Mouse (Mus musculus): ENCODE results near the gene Ccdc69.
"Not testable (repeated sequence)": the region's sequence is repeated elsewhere in the genome, so short reads cannot be mapped to it uniquely, and the experiment has no call there.

Ccdc69 gene

DNA sequence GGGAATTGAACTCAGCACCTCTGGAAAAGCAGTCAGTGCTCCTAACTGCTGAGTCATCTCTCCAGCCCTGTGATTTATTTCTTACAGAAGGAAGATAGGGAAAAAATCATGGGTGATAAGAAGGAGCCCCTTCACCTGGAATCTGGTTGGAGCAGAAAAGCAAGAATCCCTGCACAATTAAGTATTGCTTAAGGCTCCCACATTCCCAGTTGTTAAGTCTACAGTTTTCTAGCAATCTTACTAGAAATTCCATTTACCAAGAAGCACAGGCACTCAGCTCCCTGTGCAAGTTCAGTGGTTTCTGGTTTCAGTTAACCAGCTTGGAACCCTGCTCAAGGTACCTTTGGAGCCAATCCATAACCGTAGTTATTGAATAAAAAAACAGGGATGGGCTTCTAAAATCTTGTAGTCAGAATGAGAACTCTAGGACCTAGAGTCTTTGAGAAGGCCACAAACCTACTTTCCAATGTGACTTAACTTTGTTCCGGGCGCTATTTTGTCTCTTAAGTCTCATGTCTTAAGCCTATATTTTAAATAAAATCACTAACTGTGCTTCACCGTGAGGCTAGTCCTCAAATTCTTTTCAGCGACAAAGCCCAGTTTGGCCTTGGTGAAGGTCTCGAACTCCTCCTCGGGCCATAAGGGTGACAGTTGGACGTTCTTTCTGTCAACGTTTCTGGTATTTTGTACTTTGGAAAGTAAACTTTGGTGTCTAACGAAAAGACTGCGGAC lies 19.0 kb upstream of the Ccdc69 start:
- no peak for DNase-seq (ENCODE audit: low spot score)

DNA sequence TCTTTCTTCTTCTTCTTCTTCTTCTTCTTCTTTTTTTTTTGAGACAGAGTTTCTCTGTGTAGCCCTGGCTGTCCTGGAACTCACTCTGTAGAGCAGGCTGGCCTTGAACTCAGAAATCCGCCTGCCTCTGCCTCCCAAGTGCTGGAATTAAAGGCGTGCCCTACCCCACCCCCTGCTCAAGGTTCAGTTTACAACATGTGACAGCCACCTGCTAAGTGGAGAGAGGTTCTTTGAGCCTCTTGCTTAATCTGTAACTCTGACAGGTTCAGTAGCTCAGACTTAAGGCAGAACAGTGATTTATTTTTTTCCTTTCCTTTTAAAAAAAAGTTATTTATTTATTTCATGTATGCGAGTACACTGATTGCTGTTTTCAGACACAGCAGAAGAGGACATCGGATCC lies 18.4 kb upstream of the Ccdc69 start:
- not testable (repeated sequence) for DNase-seq (ENCODE audit: low spot score)

DNA sequence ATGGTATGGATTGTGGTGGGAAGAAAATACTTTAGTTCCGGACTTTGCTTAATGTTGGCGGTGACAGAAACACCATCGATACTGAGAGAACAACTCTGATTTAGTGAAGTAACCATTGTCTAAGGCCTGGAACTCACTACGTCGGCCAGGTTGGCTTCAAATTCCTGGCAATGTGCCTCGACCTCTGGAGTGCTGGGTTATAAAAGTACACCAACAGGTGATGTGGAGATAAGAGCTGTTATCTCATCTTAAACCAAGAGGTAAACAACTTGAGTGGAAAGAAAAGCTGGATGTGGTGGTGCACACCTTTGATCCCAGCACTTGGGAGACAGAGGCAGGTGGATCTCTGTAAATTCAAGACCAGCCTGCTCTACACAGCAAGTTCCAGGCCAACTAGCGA lies 15.2 kb upstream of the Ccdc69 start:
- DNase-seq (ENCODE audit: low spot score): no peak

- DNase-seq (ENCODE audit: low spot score): no peak
Observed at GRCm38 (mm10) chr11:55089892-55090291, 12.0 kb upstream of the Ccdc69 start.

DNA sequence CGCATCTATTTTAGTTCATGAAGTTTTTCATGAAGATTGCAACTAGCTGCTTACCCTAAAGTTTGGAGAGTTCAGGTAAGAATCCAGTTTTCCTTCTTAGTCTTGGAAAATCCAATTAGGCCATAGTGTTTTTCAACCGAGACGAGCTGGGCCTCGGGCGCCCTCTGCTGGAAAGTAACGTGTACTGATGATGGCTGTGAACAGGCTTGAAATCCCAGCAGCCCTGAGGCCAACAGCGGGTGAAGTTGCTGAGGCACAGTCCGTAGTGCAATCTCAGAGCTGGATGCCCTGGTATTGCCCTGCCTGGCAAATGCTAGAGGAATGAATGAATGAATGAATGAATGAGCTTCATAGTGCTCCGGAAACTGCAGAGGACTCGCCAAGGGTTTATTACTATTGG lies 9.1 kb upstream of the Ccdc69 start:
- peak; percentile 87 for DNase-seq (ENCODE audit: low spot score)

DNA sequence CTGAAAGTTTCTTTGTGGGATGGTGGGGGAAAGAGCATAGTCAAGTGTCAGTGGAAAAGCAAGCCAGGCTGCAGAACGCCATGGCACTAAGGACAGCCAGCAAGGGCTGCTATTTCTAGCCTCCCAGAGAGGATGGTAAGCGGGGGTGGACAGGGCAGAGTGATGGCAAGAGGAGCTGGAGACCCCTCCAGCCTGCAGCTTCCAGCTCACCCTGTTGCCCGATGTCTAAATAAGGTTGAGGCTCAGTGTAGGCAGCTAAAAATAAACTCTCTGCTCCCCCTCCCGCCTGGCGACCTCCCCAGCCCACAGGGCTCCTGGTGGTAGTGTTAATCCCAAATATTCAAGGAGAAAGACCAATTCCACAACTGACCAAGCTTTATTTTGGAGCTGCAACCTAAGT lies 7.5 kb upstream of the Ccdc69 start:
- DNase-seq (ENCODE audit: low spot score): no peak

GRCm38 (mm10) chr11:55084629-55085028 lies 6.7 kb upstream of the Ccdc69 start:
- no peak for DNase-seq (ENCODE audit: low spot score)

GRCm38 (mm10) chr11:55081206-55081605 lies 3.3 kb upstream of the Ccdc69 start:
- no peak for DNase-seq (ENCODE audit: low spot score)

- DNase-seq (ENCODE audit: low spot score): no peak
Observed at GRCm38 (mm10) chr11:55079180-55079579, 1.2 kb upstream of the Ccdc69 start.

DNA sequence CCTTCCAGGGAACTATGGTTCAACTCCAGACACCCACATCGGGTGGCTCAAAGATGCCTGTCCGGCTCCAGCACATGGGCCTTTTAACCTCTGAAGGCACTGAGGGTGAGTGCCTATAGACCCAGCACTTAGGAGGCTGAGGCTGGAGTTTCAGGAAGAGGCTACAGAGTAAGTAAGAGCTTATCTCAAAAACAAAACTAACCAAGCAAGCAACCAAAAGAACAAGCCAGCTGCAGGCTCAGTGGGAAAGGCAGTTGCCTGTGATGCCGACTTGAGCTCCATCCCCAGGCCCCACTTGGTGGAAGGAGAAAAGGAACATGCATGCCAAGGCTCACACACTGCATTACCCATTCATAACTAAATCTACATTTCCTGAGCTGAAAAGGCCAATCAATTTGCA lies 571 bp upstream of the Ccdc69 start:
- DNase-seq (ENCODE audit: low spot score): no peak

- DNase-seq (ENCODE audit: low spot score): no peak
Observed at GRCm38 (mm10) chr11:55076234-55076633, 1.7 kb downstream of the Ccdc69 start.

GRCm38 (mm10) chr11:55075602-55076001 lies 2.3 kb downstream of the Ccdc69 start:
- no peak for DNase-seq (ENCODE audit: low spot score)

- DNase-seq (ENCODE audit: low spot score): no peak
Observed at GRCm38 (mm10) chr11:55073191-55073590, 4.7 kb downstream of the Ccdc69 start.

DNA sequence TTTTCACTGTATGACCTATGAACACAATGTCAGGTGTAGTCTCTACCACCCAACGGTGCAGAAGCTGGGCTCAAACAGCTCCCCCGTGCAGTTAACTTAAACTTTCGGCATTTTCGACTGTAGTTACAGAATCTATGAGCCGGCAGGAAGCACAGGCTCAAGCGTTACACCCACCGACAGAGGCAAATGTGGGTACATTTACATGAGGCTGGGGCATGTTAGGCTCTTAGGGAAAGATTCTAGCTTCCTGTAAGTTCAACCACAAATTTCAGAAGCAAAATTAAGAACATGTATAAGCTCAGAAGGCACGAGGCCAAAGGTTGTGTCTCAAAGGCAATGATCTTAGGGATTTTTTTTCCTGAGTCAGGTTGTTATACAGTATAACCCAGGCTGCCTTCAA lies 5.5 kb downstream of the Ccdc69 start:
- no peak for DNase-seq (ENCODE audit: low spot score)

DNA sequence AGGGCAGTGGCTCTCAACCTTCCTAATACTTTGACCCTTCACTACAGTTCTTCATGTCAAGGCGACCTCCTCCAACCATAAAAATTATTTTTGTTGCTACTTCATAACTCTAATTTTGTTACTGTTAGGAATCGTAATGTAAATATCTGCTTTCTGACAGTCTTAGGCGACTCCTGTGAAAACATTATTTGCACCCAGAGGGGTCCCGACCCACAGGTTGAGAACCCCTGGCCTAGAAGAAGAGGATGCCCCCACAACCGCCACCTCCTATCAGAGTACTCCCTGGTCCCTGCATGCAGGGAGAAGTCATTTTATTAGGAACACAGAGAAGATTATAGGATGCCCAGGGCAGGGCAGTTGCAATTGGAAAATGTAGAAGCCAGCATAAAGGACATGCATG lies 6.6 kb downstream of the Ccdc69 start:
- no peak for DNase-seq (ENCODE audit: low spot score)

- DNase-seq (ENCODE audit: low spot score): peak; percentile 37
Observed at GRCm38 (mm10) chr11:55069023-55069422, 8.9 kb downstream of the Ccdc69 start.

DNA sequence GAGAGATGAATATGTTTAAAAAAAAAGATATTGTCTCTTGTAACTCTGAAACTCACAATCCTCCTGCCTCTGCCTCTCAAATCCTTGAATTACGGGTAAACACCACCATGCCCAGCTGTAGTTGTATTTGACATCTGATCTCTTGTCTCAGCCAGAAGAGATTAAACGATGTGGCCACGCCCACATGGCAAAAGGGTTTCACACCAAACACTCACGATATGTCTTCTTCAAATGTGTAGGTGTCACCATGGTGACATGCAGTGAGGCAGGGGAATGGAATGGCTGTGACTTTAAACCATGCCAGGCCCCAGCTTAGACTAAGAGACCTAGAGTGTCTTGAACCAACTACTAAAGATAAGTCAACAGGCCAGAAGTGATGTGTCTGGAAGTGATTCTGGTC lies 11.0 kb downstream of the Ccdc69 start:
- DNase-seq (ENCODE audit: low spot score): no peak

DNA sequence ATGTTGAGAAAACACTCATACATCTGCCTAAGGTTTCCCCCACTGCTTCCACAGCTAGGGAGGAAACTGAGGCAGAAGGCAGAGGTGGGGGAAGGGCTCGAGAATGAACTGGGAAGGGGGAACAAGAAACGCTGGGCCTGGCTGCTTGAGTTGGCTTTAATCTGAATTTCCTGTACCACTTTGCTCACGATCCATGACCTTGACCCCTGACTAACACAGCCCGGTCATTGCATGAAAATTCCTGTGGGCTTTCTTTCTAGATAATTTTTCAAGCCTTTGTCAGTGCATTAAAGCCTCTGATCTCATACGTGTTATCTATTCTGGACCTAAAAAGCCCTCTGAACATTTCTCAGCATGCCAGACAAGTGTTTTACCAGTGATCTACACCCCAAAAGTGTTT lies 15.1 kb downstream of the Ccdc69 start:
- DNase-seq (ENCODE audit: low spot score): no peak

DNA sequence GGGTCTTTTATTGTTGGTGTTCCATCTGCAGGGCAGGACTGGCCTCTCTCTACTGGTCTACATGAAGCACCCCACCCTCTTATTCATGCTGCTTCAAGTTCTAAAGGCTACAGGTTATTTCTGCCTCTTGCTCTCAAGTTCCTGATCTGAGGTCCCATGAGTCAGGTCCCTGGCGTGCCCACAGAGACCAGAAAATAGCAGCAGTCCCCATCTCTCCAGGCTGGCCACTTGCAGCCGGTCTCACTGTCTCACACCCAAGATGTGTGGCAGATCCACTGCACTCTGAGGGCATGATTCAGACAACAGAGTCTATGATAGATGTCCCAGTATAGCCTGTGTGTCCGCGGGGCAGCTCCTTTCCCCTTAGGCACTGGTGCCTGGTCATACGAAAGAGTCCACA lies 17.1 kb downstream of the Ccdc69 start:
- DNase-seq (ENCODE audit: low spot score): no peak

DNA sequence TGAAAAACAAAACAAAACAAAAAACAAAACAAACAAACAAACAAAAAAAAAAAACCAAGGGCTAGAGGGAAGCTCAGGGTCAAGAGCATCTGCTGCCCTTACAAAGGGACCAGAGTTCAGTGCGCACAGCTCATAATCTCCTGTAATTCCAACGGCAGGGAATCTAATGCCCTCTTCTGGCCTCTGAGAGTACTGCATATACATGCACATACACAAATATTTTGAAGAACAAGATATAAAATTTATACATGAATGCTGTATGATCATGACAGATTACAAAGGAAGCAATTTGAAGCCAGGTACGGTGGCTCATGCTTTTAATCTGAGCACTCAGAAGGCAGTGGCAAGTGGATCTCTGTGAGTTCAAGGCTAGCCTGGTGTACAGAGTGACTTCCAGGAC lies 20.4 kb downstream of the Ccdc69 start:
- no peak for DNase-seq (ENCODE audit: low spot score)

- no peak for DNase-seq (ENCODE audit: low spot score)
Observed at GRCm38 (mm10) chr11:55050837-55051510, 27.0 kb downstream of the Ccdc69 start.

- DNase-seq (ENCODE audit: low spot score): peak; percentile 19
Observed at GRCm38 (mm10) chr11:55046600-55046999, 31.3 kb downstream of the Ccdc69 start.

DNA sequence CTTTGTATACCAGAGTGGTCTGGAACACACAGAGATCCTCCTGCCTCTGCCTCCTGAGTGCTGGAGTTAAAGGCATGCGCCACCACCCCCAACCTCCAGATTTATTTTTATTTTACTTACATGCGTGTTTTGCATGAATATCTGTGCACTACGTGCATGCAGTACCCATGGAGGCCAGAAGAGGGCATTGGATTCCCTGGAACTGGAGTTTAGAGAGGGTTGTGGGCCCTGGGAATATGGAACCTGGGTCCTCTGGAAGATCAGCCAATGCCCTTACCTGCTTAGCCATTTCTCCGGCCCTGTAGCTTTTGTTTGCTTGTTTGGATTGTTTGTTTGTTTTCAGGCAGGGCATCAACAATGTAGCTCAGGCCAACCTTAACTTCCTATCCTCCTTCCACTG lies 36.6 kb downstream of the Ccdc69 start:
- DNase-seq (ENCODE audit: low spot score): no peak

DNA sequence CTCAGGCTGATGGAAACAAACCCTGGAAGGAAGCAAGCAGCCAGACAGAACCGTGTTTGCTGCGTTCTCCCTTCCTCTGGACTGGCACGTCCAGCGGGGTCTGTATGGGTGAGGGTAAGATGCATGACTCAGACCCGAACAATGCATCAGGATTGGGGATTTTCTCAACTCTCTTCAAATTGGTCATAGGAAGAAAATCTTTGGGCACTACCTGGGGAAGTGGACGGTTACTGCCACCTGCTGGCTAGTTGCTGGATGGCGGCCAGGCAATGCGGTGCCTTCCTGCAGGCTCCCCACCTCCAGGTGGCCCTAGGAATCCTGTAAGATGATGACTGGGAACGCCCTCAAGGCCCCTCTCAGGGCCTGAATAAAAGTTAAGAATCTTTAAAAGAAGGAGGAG lies 38.3 kb downstream of the Ccdc69 start:
- peak; percentile 89 for DNase-seq (ENCODE audit: low spot score)
